Mouse (Mus musculus): ENCODE measurements around the gene Egfl8.

GRCm38 (mm10) chr17:34568421-34568820 lies 47.4 kb downstream of the Egfl8 start:
- TF ChIP-seq CTCF (IDR thresholded peaks at IDR 0.05; ENCODE audit: low read depth, low read length) (no peak), POLR2A (IDR thresholded peaks at IDR 0.05; ENCODE audit: insufficient read depth, low read length) (no peak), EP300 (IDR thresholded peaks at IDR 0.05; ENCODE audit: insufficient read depth, low read depth, low read length) (no peak)
